In the genomic region with DNA sequence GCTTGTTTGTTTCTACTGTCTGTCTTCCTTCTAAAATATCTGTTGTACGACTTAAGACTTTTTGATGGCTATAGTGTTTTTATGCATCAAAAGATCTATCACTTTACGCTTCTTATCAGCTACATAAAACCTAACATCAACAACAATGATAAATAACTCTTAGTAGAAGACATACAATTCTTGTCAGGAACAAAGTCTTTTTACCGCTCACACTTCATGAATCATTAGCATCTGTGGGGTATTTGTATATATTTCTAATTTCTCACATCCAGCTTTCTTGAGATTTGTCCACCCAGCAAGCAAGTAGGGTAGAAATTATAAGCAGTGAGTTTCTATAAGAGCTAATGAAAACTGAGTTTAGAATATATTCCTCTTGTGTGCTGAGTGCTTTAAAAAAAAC, we compare ENCODE assay signal across 16 mouse cellular contexts.
"Had no signal": no experiment of that assay in that cellular context is flagged by ENCODE, and none has a peak within 500 bp of the region (broad histone marks: within the 10 kb centered on the region; RNA-seq: fewer than 3 reads in every experiment).

No protein-coding gene starts in this region.

- H3K4me2 ChIP-seq: neural tube, embryonic 13.5 days; neural tube, embryonic 15.5 days; stomach, embryonic 15.5 days had no signal

- H3K4me3 ChIP-seq: neural tube, embryonic 13.5 days; neural tube, embryonic 15.5 days; stomach, embryonic 15.5 days had no signal

- H3K4me1 ChIP-seq: neural tube, embryonic 13.5 days; neural tube, embryonic 15.5 days; stomach, embryonic 15.5 days had no signal

- H3K9ac ChIP-seq: neural tube, embryonic 13.5 days; neural tube, embryonic 15.5 days; stomach, embryonic 15.5 days had no signal

- H3K36me3 ChIP-seq: neural tube, embryonic 13.5 days; neural tube, embryonic 15.5 days; stomach, embryonic 15.5 days had no signal

- H3K9me3 ChIP-seq: neural tube, embryonic 13.5 days; neural tube, embryonic 15.5 days; stomach, embryonic 15.5 days had no signal

- DNase-seq: retina, postnatal 1 day; right cerebral cortex, adult 18-20 months; right cerebral cortex, postnatal 14 days; right cerebral cortex, postnatal 25 days; right cerebral cortex, postnatal 4 days; spleen, adult 18-20 months; thymus, adult 18-20 months; thymus, adult 2 months; thymus, postnatal 14 days; thymus, postnatal 25 days; thymus, postnatal 36 days; thymus, postnatal 4 days had no signal

- H3K27me3 ChIP-seq: neural tube, embryonic 13.5 days; neural tube, embryonic 15.5 days; stomach, embryonic 15.5 days had no signal

- H3K27ac ChIP-seq: neural tube, embryonic 13.5 days; neural tube, embryonic 15.5 days; stomach, embryonic 15.5 days; stomach, postnatal 0 days had no signal
